Comparison of ENCODE assay signal across 17 mouse cellular contexts in the genomic region with DNA sequence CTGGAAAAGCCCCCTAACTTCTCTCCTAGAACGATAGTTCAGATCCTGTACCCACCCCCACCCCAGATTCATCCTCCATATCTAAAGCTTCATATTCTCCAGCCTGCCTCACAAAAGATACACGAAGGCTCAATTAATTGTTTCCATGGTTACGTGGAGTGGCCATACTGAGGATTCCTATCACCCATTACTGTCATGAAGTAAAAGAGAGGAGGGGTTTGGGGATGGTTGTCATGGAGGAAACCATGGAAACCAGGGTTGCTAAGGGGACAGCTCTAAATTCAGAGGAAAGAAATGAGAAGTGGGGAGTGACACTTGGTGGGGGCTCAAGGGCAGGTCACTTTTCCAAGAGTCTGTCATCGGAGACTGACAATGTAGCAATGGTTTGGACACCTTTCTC. TPM values are rescaled to one million over a fixed set of nuclear protein-coding genes. Genes with fewer than 3 reads are reported as not detected.
A peak's percentile ranks its signal among the peaks of the same experiment; 100 is the strongest.
DNase-seq lines count a peak whose midpoint lies in the region; ATAC-seq and TF ChIP-seq lines count a peak whose summit lies in the region.
"Had no signal": no experiment of that assay in that cellular context is flagged by ENCODE, and none has a peak within 500 bp of the region (broad histone marks: within the 10 kb centered on the region; RNA-seq: fewer than 3 reads in every experiment).

No protein-coding gene starts in this region.

- TF ChIP-seq CTCF in lung, adult 2 months (IDR thresholded peaks at IDR 0.05; ENCODE audit: insufficient read depth, low read length), result no peak

- H3K9me3 ChIP-seq in neural tube, embryonic 11.5 days (ENCODE audit: control insufficient read depth, low read length), result no peaks in the 10 kb centered on the region
- no peaks in the 10 kb centered on the region for H3K9me3 ChIP-seq in hindbrain, embryonic 10.5 days
- H3K9me3 ChIP-seq in midbrain, embryonic 11.5 days (ENCODE audit: control insufficient read depth, low read length), result no peaks in the 10 kb centered on the region
- H3K9me3 ChIP-seq: liver, embryonic 13.5 days had no signal

- peak overlapping the region; percentile 31 for H3K4me2 ChIP-seq in neural tube, embryonic 11.5 days (ENCODE audit: low read depth)
- peak overlapping the region; percentile 30; the same call in 1 of the 2 replicates for H3K4me2 ChIP-seq in midbrain, embryonic 11.5 days
- H3K4me2 ChIP-seq: liver, embryonic 13.5 days had no signal

- 47% methylated on average over 4 of the region's 4 CpGs for WGBS in neural tube, embryonic 11.5 days
- WGBS in hindbrain, embryonic 10.5 days, result 43% methylated on average over 4 of the region's 4 CpGs
- WGBS in midbrain, embryonic 11.5 days, result 21% methylated on average over 4 of the region's 4 CpGs
- 64% methylated on average over 4 of the region's 4 CpGs for WGBS in lung, adult 2 months

- H3K4me3 ChIP-seq in neural tube, embryonic 11.5 days (ENCODE audit: low read depth, low read length), result no peak overlapping the region
- H3K4me3 ChIP-seq in hindbrain, embryonic 10.5 days, result peak overlapping the region; percentile 31; the same call in 1 of the 2 replicates
- H3K4me3 ChIP-seq in midbrain, embryonic 11.5 days (ENCODE audit: low read depth, low read length), result peak overlapping the region; percentile 9; the same call in 1 of the 2 replicates
- no peak overlapping the region for H3K4me3 ChIP-seq in lung, adult 2 months (replicated peaks; ENCODE audit: extremely low read depth, low read depth, low read length)
- H3K4me3 ChIP-seq: liver, embryonic 13.5 days had no signal

- no peak overlapping the region for H3K9ac ChIP-seq in neural tube, embryonic 11.5 days (ENCODE audit: low read length)
- no peak overlapping the region for H3K9ac ChIP-seq in midbrain, embryonic 11.5 days (ENCODE audit: low read length)
- H3K9ac ChIP-seq: liver, embryonic 13.5 days had no signal

- peaks cover 28% of the 10 kb centered on the region for H3K4me1 ChIP-seq in neural tube, embryonic 11.5 days (ENCODE audit: control insufficient read depth, insufficient read depth, low read length)
- H3K4me1 ChIP-seq in hindbrain, embryonic 10.5 days (replicated peaks), result peaks cover 58% of the 10 kb centered on the region
- peaks cover 47% of the 10 kb centered on the region for H3K4me1 ChIP-seq in midbrain, embryonic 11.5 days (ENCODE audit: control insufficient read depth, insufficient read depth, low read length)
- H3K4me1 ChIP-seq in lung, adult 2 months (ENCODE audit: control insufficient read depth, insufficient read depth, low read length), result no peaks in the 10 kb centered on the region
- H3K4me1 ChIP-seq: liver, embryonic 13.5 days had no signal

- H3K27ac ChIP-seq in neural tube, embryonic 11.5 days (ENCODE audit: low read depth, low read length), result 0 out of 2 replicates have a peak overlapping the region, but pooled peaks have one; percentile 60
- peak overlapping the region; percentile 72 for H3K27ac ChIP-seq in hindbrain, embryonic 10.5 days
- peak overlapping the region; percentile 40 for H3K27ac ChIP-seq in midbrain, embryonic 11.5 days (ENCODE audit: low read depth, low read length)
- H3K27ac ChIP-seq: liver, embryonic 13.5 days had no signal

- TF ChIP-seq POLR2A in lung, adult 2 months (IDR thresholded peaks at IDR 0.05; ENCODE audit: borderline replicate concordance, extremely low read depth, low read depth, low read length), result no peak

- 0 out of 2 replicates have a peak, but pooled peaks cover 6% of the 10 kb centered on the region for H3K27me3 ChIP-seq in neural tube, embryonic 11.5 days (ENCODE audit: control insufficient read depth, insufficient read depth, low read length)
- H3K27me3 ChIP-seq in hindbrain, embryonic 10.5 days (ENCODE audit: insufficient read depth, poor library complexity, severe bottlenecking), result peaks cover 61% of the 10 kb centered on the region
- peaks cover 2% of the 10 kb centered on the region; the same call in 1 of the 2 replicates for H3K27me3 ChIP-seq in midbrain, embryonic 11.5 days (ENCODE audit: control insufficient read depth, insufficient read depth, low read length)

- peak; percentile 32 for DNase-seq in neural tube, embryonic 11.5 days (ENCODE audit: low spot score)
- no peak for DNase-seq in neural tube, embryonic 10.5 days (ENCODE audit: extremely low spot score, low spot score)
- peak; percentile 25 for DNase-seq in hindbrain, embryonic 10.5 days (ENCODE audit: low spot score)
- DNase-seq in midbrain, embryonic 11.5 days (ENCODE audit: low spot score, missing footprints), result peak; percentile 89
- DNase-seq in retina, embryonic 14.5 days (ENCODE audit: low spot score), result peak; percentile 41
- DNase-seq in lung, adult 2 months, result no peak
- DNase-seq: adrenal gland, postnatal 36 days; cerebellum, adult 18-20 months; gastrocnemius, postnatal 25 days; kidney, postnatal 36 days; liver, embryonic 13.5 days; lung, postnatal 36 days; right cerebral cortex, postnatal 14 days; thymus, postnatal 14 days had no signal

- peak; percentile 28 for ATAC-seq in neural tube, embryonic 11.5 days (ENCODE audit: insufficient read depth, low FRiP score, low TSS enrichment)
- ATAC-seq in midbrain, embryonic 11.5 days (ENCODE audit: low FRiP score), result no peak
- no peak for ATAC-seq in granulocyte monocyte progenitor cell, adult 5-6 weeks (replicated peaks; ENCODE audit: poor library complexity, severe bottlenecking)
- ATAC-seq in monocyte, adult 5-6 weeks (replicated peaks; ENCODE audit: insufficient number of reproducible peaks, low FRiP score, low TSS enrichment, poor library complexity, severe bottlenecking), result no peak
- ATAC-seq: intestine, embryonic 16.5 days had no signal

- no peaks in the 10 kb centered on the region for H3K36me3 ChIP-seq in neural tube, embryonic 11.5 days (ENCODE audit: control insufficient read depth, insufficient read depth, low read length)
- no peaks in the 10 kb centered on the region for H3K36me3 ChIP-seq in hindbrain, embryonic 10.5 days
- H3K36me3 ChIP-seq in midbrain, embryonic 11.5 days (ENCODE audit: control insufficient read depth, insufficient read depth, low read length), result no peaks in the 10 kb centered on the region
- H3K36me3 ChIP-seq: liver, embryonic 13.5 days had no signal

RNA-seq across cellular contexts. Expression of gene Aen, which starts 9.2 kb away (rescaled TPM):
- 49.1 and 52.5 TPM in 2 replicates for polyA plus RNA-seq in neural tube, embryonic 11.5 days (2014; fragmentation: Nextera tagmentation; extraction: Ambion mirVana)
- polyA plus RNA-seq in hindbrain, embryonic 10.5 days (2016; fragmentation: Nextera tagmentation; extraction: Ambion mirVana), result 59.0 and 73.4 TPM in 2 replicates
- polyA plus RNA-seq in midbrain, embryonic 11.5 days (2014; fragmentation: Nextera tagmentation; extraction: Ambion mirVana), result 42.2 and 48.9 TPM in 2 replicates
- total RNA-seq in granulocyte monocyte progenitor cell, adult 5-6 weeks (2014; fragmentation: Nextera tagmentation), result 29.4 and 44.3 TPM in 2 replicates
- 32.9 and 35.2 TPM in 2 replicates for total RNA-seq in granulocyte monocyte progenitor cell, adult 5-6 weeks (2017)
- total RNA-seq in monocyte, adult 5-6 weeks (2017), result 30.6 to 58.9 TPM (median 31.2 TPM) in 3 replicates
- polyA plus RNA-seq in lung, adult 2 months (2012; rRNA removed), result 17.1 and 17.7 TPM in 2 replicates

RNA-seq across cellular contexts. Expression of gene Isg20, which starts 26.7 kb away (rescaled TPM):
- 0.45 and 0.49 TPM in 2 replicates for polyA plus RNA-seq in neural tube, embryonic 11.5 days (2014; fragmentation: Nextera tagmentation; extraction: Ambion mirVana)
- polyA plus RNA-seq in hindbrain, embryonic 10.5 days (2016; fragmentation: Nextera tagmentation; extraction: Ambion mirVana), result 0.57 and 0.63 TPM in 2 replicates
- 0.57 and 0.78 TPM in 2 replicates for polyA plus RNA-seq in midbrain, embryonic 11.5 days (2014; fragmentation: Nextera tagmentation; extraction: Ambion mirVana)
- 7.0 and 10.9 TPM in 2 replicates for total RNA-seq in granulocyte monocyte progenitor cell, adult 5-6 weeks (2014; fragmentation: Nextera tagmentation)
- 3.8 and 10.4 TPM in 2 replicates for total RNA-seq in granulocyte monocyte progenitor cell, adult 5-6 weeks (2017)
- 25.2 to 43.8 TPM (median 37.3 TPM) in 3 replicates for total RNA-seq in monocyte, adult 5-6 weeks (2017)
- polyA plus RNA-seq in lung, adult 2 months (2012; rRNA removed), result 75.3 and 97.7 TPM in 2 replicates

RNA-seq across cellular contexts. Expression of gene Det1, which starts 39.4 kb away (rescaled TPM):
- 22.0 and 22.2 TPM in 2 replicates for polyA plus RNA-seq in neural tube, embryonic 11.5 days (2014; fragmentation: Nextera tagmentation; extraction: Ambion mirVana)
- 20.9 and 21.2 TPM in 2 replicates for polyA plus RNA-seq in hindbrain, embryonic 10.5 days (2016; fragmentation: Nextera tagmentation; extraction: Ambion mirVana)
- 20.5 and 24.0 TPM in 2 replicates for polyA plus RNA-seq in midbrain, embryonic 11.5 days (2014; fragmentation: Nextera tagmentation; extraction: Ambion mirVana)
- 17.2 and 22.5 TPM in 2 replicates for total RNA-seq in granulocyte monocyte progenitor cell, adult 5-6 weeks (2014; fragmentation: Nextera tagmentation)
- total RNA-seq in granulocyte monocyte progenitor cell, adult 5-6 weeks (2017), result 12.3 and 17.9 TPM in 2 replicates
- 7.2 to 12.1 TPM (median 8.7 TPM) in 3 replicates for total RNA-seq in monocyte, adult 5-6 weeks (2017)
- 10.2 and 11.0 TPM in 2 replicates for polyA plus RNA-seq in lung, adult 2 months (2012; rRNA removed)

Comparison
In these comparisons a context has a peak if more than half of its experiments do, and no peak if none do; other contexts are left out.
1. DNase-seq: peak in neural tube, embryonic 11.5 days (single experiment), hindbrain, embryonic 10.5 days (single experiment), midbrain, embryonic 11.5 days (single experiment) and retina, embryonic 14.5 days (single experiment); none in neural tube, embryonic 10.5 days (single experiment) and lung, adult 2 months (single experiment).
2. H3K4me3 ChIP-seq: peak in hindbrain, embryonic 10.5 days (single experiment) and midbrain, embryonic 11.5 days (single experiment); none in neural tube, embryonic 11.5 days (single experiment) and lung, adult 2 months (single experiment).
3. RNA of gene Isg20, which starts 26.7 kb away (polyA plus RNA-seq): 75.3 to 97.7 TPM in lung, adult 2 months; 0.57 to 0.78 TPM in midbrain, embryonic 11.5 days, 0.57 to 0.63 TPM in hindbrain, embryonic 10.5 days and 0.45 to 0.49 TPM in neural tube, embryonic 11.5 days; every median in the first group is over 10 times any median in the second.
4. Peak in every context shown above with its lines, with median percentiles within 50 percentile points of each other: H3K27ac ChIP-seq.